Mouse (Mus musculus) hindbrain, postnatal 0 days (tissue): ENCODE results near the gene Gcnt2. TPM values are rescaled to one million over a fixed set of nuclear protein-coding genes. Genes with fewer than 3 reads are reported as not detected.

ENCODE experiments used
- ATAC-seq: fragments of 200-750 bp; cut with Nextera tagmentation; 2 replicates; pipeline ENCODE4 v1.8.0; 2017; ENCODE audit warnings: mild to moderate bottlenecking, moderate TSS enrichment, moderate library complexity
- DNase-seq: peaks from one replicate; pipeline ENCODE4 v3.0.0-alpha.2; 2015; ENCODE audit warnings: low spot score
- H3K27ac ChIP-seq: fragments of 300-500 bp; sonication (generic); 2 replicates; pipeline ENCODE4 v1.5.1; 2014; ENCODE audit warnings: mild to moderate bottlenecking
- H3K27me3 ChIP-seq: fragments of 300-500 bp; sonication (generic); 2 replicates; pipeline ENCODE4 v1.6.1; 2014; ENCODE audit warnings: low read length, mixed read lengths; ENCODE audit not compliant: insufficient read depth
- H3K36me3 ChIP-seq: fragments of 300-500 bp; sonication (generic); 2 replicates; pipeline ENCODE4 v1.6.1; 2014; ENCODE audit warnings: low read length, mixed read lengths; ENCODE audit not compliant: insufficient read depth
- H3K4me1 ChIP-seq: fragments of 300-500 bp; sonication (generic); 2 replicates; pipeline ENCODE4 v1.6.1; 2014; ENCODE audit warnings: antibody characterized with exemption, low read length, mixed read lengths; ENCODE audit not compliant: insufficient read depth
- H3K4me2 ChIP-seq: fragments of 300-500 bp; sonication (generic); 2 replicates; pipeline ENCODE4 v1.6.1; 2014; ENCODE audit warnings: low read depth, mild to moderate bottlenecking, low read length, moderate library complexity, mixed read lengths
- H3K4me3 ChIP-seq: fragments of 300-500 bp; sonication (generic); 2 replicates; pipeline ENCODE4 v1.5.1; 2014; ENCODE audit warnings: low read length
- H3K9ac ChIP-seq: fragments of 300-500 bp; sonication (generic); replicated peaks from 2 replicates; pipeline ENCODE4 v1.6.1; 2014; ENCODE audit warnings: mild to moderate bottlenecking, low read length, moderate library complexity, mixed read lengths
- H3K9me3 ChIP-seq: fragments of 300-500 bp; sonication (generic); 2 replicates; pipeline ENCODE4 v1.6.1; 2016; ENCODE audit warnings: low read length, mixed read lengths
- CTCF ChIP-seq: IDR thresholded peaks from 2 replicates; pipeline ENCODE4 v1.5.1; 2016; ENCODE audit warnings: antibody characterized with exemption, control low read depth, low read depth
- WGBS: fragments of 180-500 bp; shearing (Covaris S2); extraction: QIAGEN DNeasy Blood & Tissue Kit; methylation state at CpG from one replicate; pipeline ENCODE4 v1.1.7; 2014; 5-methylcytosine and 5-hydroxymethylcytosine counted together
- polyA plus RNA-seq: library from polyadenylated mRNA; unstranded; fragments of >200 nt; fragmentation: Nextera tagmentation; extraction: Ambion mirVana; gene quantifications from 2 replicates; pipeline ENCODE4 v1.2.1, GENCODE M21; 2015
- total RNA-seq: library from RNA; depleted of rRNA; stranded (reverse); fragments of >200 nt; gene quantifications from 2 replicates; pipeline ENCODE4 v1.2.3, GENCODE M21; 2014

Gene Gcnt2
- total and polyA plus RNA-seq, 2 experiments from 2014 or later: 2.9 to 12.0 TPM

- WGBS: 94% methylated on average over 9 of the region's 9 CpGs
- ATAC-seq: no peak
These were observed 3.5 kb downstream of the Gcnt2 start for GRCm38 (mm10) chr13:40863006-40863405.

GRCm38 (mm10) chr13:40868844-40869587, 9.5 kb downstream of the Gcnt2 start:
- WGBS: 36% methylated on average over 15 of the region's 16 CpGs
- no peak for TF ChIP-seq CTCF
- H3K4me1 ChIP-seq: no peaks in the 10 kb centered on the region
- no peak overlapping the region for H3K4me3 ChIP-seq
- DNase-seq: no peak
- no peaks in the 10 kb centered on the region for H3K9me3 ChIP-seq
- H3K4me2 ChIP-seq: no peak overlapping the region
- no peaks in the 10 kb centered on the region for H3K36me3 ChIP-seq
- ATAC-seq: no peak
- no peaks in the 10 kb centered on the region for H3K27me3 ChIP-seq
- no peak overlapping the region for H3K27ac ChIP-seq
- no peak overlapping the region for H3K9ac ChIP-seq

More at GRCm38 (mm10) chr13:40863006-40863405, 3.5 kb downstream of the Gcnt2 start:
- Histone ChIP-seq H3K27me3 (no peaks in the 10 kb centered on the region), H3K4me2 (no peak overlapping the region), H3K27ac (no peak overlapping the region), H3K9me3 (no peaks in the 10 kb centered on the region), H3K4me3 (no peak overlapping the region), H3K9ac (no peak overlapping the region), H3K4me1 (no peaks in the 10 kb centered on the region), H3K36me3 (no peaks in the 10 kb centered on the region)
- DNase-seq: no peak
- TF ChIP-seq CTCF: no peak

GRCm38 (mm10) chr13:40874021-40874420, 14.5 kb downstream of the Gcnt2 start:
- Histone ChIP-seq H3K4me3 (no peak overlapping the region), H3K9ac (no peak overlapping the region), H3K27me3 (no peaks in the 10 kb centered on the region), H3K4me2 (no peak overlapping the region), H3K4me1 (no peaks in the 10 kb centered on the region), H3K27ac (no peak overlapping the region), H3K36me3 (no peaks in the 10 kb centered on the region), H3K9me3 (no peaks in the 10 kb centered on the region)
- WGBS: 89% methylated on average over 5 of the region's 5 CpGs
- TF ChIP-seq CTCF: no peak
- no peak for DNase-seq
- ATAC-seq: no peak

- DNase-seq (no peak), ATAC-seq (no peak)
- Histone ChIP-seq H3K36me3 (no peaks in the 10 kb centered on the region), H3K27me3 (no peaks in the 10 kb centered on the region), H3K4me2 (no peak overlapping the region), H3K4me3 (no peak overlapping the region), H3K9ac (no peak overlapping the region), H3K27ac (no peak overlapping the region), H3K4me1 (no peaks in the 10 kb centered on the region), H3K9me3 (no peaks in the 10 kb centered on the region)
- TF ChIP-seq CTCF: no peak
- 91% methylated on average over 5 of the region's 5 CpGs for WGBS
These were observed 15.9 kb downstream of the Gcnt2 start for GRCm38 (mm10) chr13:40875415-40875814.

- TF ChIP-seq CTCF: no peak
- Histone ChIP-seq H3K36me3 (no peaks in the 10 kb centered on the region), H3K9ac (no peak overlapping the region), H3K27ac (no peak overlapping the region), H3K27me3 (no peaks in the 10 kb centered on the region), H3K4me1 (no peaks in the 10 kb centered on the region), H3K4me2 (no peak overlapping the region), H3K9me3 (no peaks in the 10 kb centered on the region), H3K4me3 (no peak overlapping the region)
- DNase-seq (no peak), ATAC-seq (no peak)
- WGBS: 82% methylated on average over 4 of the region's 4 CpGs
These were observed 18.0 kb downstream of the Gcnt2 start for GRCm38 (mm10) chr13:40877589-40877988.

- no peaks in the 10 kb centered on the region for H3K9me3 ChIP-seq
- no peak for ATAC-seq
- H3K36me3 ChIP-seq: no peaks in the 10 kb centered on the region
- no peak overlapping the region for H3K4me3 ChIP-seq
- no peak overlapping the region for H3K4me2 ChIP-seq
- no peak overlapping the region for H3K9ac ChIP-seq
- DNase-seq: no peak
- no peak for TF ChIP-seq CTCF
- no peak overlapping the region for H3K27ac ChIP-seq
- 77% methylated on average over 8 of the region's 8 CpGs for WGBS
- H3K27me3 ChIP-seq: no peaks in the 10 kb centered on the region
- H3K4me1 ChIP-seq: no peaks in the 10 kb centered on the region
These were observed 21.0 kb downstream of the Gcnt2 start for GRCm38 (mm10) chr13:40880557-40880956.

GRCm38 (mm10) chr13:40882606-40883005, 23.1 kb downstream of the Gcnt2 start:
- no peak for TF ChIP-seq CTCF
- H3K36me3 ChIP-seq: no peaks in the 10 kb centered on the region
- no peaks in the 10 kb centered on the region for H3K27me3 ChIP-seq
- H3K4me2 ChIP-seq: no peak overlapping the region
- DNase-seq: no peak
- H3K9me3 ChIP-seq: no peaks in the 10 kb centered on the region
- no peak for ATAC-seq
- no peak overlapping the region for H3K27ac ChIP-seq
- H3K4me3 ChIP-seq: no peak overlapping the region
- WGBS: 82% methylated on average over 5 of the region's 5 CpGs
- H3K9ac ChIP-seq: no peak overlapping the region
- H3K4me1 ChIP-seq: no peaks in the 10 kb centered on the region
